Mouse (Mus musculus) leukemia stem cell, adult 10-12 weeks (primary cell): ENCODE results near the gene Hist1h4k. TPM values are rescaled to one million over a fixed set of nuclear protein-coding genes. Genes with fewer than 3 reads are reported as not detected.

Source experiments
- polyA plus RNA-seq: library from polyadenylated mRNA; stranded (reverse); fragments of >175 nt; gene quantifications from 2 replicates; pipeline ENCODE4 v1.2.3, GENCODE M21; 2012; ENCODE audit warnings: low replicate concordance

The Hist1h4k gene
- polyA plus RNA-seq: 44.9 and 90.4 TPM in 2 replicates

DNA sequence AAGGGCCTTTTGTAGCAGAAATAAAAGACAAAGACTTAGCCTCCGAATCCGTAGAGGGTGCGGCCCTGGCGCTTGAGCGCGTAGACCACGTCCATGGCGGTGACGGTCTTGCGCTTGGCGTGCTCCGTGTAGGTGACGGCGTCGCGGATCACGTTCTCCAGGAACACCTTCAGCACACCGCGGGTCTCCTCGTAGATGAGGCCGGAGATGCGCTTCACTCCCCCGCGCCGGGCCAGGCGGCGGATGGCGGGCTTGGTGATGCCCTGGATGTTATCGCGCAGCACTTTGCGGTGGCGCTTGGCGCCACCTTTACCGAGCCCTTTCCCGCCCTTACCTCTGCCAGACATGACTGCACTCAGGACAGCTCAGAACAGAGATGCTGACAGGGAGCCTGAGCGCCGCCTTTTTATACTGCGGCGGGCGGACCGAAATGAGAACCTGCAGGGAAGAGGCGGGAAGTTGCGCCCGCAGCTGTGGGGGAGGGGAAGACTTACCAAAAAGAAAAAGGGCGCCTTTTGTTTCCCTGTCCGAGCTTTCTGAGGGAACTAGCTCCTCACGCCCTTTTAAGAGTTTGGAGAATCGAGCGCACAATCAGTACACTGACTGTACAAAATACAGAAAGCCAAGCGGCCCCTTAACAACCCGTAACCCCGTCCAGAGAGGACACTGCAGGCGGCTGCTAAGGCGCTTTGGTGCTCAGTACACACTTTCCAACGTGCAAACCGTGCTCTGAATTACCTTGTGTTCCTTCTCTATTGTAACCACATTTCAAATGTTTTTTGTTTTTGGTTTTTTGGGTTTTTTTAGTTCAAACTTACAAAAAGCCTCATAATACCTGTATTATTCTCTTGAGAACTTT, at the start of gene Hist1h4k:
Gene Hist1h4k, minus strand, starts transcription at position 347 of the 859 bp plus-strand sequence.

DNA sequence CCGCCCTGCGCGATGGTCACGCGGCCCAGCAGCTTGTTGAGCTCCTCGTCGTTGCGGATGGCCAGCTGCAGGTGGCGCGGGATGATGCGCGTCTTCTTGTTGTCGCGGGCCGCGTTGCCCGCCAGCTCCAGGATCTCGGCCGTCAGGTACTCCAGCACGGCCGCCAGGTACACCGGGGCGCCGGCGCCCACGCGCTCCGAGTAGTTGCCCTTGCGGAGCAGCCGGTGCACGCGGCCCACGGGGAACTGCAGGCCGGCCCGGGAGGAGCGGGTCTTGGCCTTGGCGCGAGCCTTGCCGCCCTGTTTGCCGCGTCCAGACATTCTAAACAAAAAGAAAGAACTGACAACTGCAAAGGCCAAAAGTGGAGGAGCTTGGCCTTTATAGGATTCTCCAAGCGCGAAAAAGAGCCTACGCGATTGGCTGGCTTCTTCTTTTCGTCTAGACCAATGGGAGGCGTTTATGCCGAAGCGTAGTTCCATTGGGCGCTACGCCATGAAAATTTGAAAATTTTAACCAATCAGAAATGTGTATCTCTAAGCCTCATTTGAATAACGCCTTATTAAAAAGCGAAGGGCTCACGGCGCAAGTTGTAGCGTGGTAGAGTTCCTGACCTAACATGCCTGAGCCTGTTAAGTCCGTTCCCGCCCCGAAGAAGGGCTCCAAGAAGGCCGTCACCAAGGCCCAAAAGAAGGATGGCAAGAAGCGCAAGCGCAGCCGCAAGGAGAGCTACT, 36.8 kb upstream of the Hist1h4k start, which contains the start of the genes Hist1h2an and Hist1h2bp:
Gene Hist1h2an, minus strand, starts transcription at position 320 of the 731 bp plus-strand sequence.
Gene Hist1h2bp, plus strand, starts transcription at position 563 of the 731 bp plus-strand sequence.

DNA sequence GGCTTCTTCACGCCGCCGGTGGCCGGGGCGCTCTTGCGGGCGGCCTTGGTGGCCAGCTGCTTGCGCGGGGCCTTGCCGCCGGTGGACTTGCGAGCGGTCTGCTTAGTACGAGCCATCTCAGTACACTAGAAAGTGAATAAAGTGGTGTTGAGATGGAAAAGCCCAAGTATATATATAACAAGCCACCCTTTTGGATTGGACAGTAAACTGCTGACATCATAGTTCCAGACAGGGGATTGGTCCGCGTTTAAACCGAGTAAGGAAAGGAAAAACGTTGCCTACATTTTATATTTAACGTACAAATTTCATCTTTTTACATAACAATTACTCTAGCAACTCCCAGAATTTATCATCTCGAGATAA, 32.9 kb upstream of the Hist1h4k start, which contains the start of gene Hist1h3i:
Gene Hist1h3i, minus strand, starts transcription at position 116 of the 363 bp plus-strand sequence.

DNA sequence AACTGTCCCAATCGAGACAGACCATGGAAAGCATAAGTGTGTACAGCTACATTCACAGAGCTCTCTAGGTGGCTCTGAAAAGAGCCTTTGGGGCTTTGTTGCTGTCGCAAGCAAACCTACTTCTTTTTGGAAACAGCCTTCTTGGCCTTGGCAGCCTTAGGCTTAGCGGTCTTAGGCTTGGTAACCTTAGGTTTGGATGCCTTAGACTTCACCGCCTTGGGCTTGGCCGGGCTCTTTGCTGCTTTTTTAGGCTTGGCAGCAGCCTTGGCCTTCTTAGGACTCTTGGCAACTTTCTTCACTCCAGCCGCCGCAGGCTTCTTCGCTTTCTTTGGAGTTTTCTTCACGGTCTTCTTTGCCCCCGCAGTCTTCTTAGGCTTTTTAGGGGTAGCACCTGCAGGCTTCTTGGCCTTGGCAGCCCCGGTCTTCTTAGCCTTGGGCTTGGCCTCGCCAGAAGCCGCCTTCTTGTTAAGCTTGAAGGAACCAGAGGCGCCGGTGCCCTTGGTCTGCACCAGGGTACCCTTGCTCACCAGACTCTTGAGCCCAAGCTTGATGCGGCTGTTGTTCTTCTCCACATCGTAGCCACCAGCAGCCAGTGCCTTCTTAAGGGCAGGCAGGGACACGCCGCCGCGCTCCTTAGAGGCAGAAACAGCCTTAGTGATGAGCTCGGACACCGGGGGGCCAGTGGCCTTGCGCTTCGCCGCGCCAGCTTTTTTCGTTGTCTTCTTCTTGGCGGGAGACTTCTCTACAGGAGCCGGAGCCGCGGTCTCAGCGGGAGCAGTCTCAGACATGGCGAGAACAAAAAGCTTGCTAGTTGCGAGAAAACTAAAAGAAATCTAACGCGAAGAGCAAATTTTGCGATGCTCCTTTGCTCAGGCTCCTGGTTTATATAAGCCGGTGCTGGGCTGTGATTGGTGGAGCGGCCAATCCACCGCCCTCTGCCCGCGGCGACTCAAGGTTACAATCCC, 29.7 kb upstream of the Hist1h4k start, which contains the start of gene Hist1h1b:
Gene Hist1h1b, minus strand, starts transcription at position 859 of the 965 bp plus-strand sequence.

DNA sequence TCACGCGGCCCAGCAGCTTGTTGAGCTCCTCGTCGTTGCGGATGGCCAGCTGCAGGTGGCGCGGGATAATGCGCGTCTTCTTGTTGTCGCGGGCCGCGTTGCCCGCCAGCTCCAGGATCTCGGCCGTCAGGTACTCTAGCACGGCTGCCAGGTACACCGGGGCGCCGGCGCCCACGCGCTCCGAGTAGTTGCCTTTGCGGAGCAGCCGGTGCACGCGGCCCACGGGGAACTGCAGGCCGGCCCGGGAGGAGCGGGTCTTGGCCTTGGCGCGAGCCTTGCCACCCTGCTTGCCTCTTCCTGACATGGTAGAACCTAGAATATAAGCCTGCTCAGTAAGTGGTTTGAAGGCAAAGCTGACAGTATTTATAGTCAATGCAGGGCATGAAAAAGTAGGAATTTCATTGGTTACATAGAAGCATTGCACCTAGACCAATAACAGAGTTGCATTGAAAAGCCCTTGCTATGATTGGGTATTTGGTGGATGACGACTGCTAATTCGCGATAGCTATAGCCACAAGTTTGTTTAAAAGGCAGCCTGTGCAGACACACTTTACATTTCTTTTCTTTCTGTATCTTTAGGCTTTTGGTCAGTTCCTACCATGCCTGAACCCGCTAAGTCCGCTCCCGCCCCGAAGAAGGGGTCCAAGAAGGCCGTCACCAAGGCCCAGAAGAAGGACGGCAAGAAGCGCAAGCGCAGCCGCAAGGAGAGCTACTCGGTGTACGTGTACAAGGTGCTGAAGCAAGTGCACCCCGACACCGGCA, 3.4 kb upstream of the Hist1h4k start, which contains the start of the genes Hist1h2ak and Hist1h2bn:
Gene Hist1h2ak, minus strand, starts transcription at position 304 of the 762 bp plus-strand sequence.
Gene Hist1h2bn, plus strand, starts transcription at position 600 of the 762 bp plus-strand sequence.

DNA sequence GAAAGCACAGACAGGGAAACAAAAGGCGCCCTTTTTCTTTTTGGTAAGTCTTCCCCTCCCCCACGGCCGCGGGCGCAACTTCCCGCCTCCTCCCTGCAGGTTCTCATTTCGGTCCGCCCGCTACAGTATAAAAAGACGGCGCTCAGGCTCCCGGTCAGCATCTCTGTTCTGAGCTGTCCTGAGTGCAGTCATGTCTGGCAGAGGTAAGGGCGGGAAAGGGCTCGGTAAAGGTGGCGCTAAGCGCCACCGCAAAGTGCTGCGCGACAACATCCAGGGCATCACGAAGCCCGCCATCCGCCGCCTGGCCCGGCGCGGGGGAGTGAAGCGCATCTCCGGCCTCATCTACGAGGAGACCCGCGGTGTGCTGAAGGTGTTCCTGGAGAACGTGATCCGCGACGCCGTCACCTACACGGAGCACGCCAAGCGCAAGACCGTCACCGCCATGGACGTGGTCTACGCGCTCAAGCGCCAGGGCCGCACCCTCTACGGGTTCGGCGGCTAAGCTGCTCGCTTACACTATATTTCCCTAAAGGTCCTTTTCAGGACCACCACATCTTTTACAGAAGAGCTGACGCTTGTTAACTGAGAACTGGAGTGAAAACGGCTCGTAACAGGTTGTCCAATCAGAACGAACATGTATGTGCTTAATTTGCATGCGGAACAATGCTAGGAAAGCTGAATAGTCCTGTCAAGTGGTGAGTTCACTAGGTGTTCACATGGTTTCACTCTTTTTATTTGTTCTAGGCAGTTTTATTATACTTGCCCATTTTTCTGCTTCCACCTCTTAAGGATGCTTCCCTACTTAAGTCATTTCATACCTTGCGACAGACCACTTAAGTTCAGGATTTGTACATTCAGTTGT, 15.2 kb downstream of the Hist1h4k start, which contains the start of gene Hist1h4j:
Gene Hist1h4j, plus strand, starts transcription at position 159 of the 862 bp plus-strand sequence.

GRCm38 (mm10) chr13:21721757-21722372, 28.4 kb downstream of the Hist1h4k start, which contains the start of gene Hist1h2bm:
Hist1h2bm (plus strand) TSS chr13:21722044.

GRCm38 (mm10) chr13:21717397-21718357, 32.6 kb downstream of the Hist1h4k start, which contains the start of gene Hist1h3h:
Hist1h3h (plus strand) TSS chr13:21717659.

DNA sequence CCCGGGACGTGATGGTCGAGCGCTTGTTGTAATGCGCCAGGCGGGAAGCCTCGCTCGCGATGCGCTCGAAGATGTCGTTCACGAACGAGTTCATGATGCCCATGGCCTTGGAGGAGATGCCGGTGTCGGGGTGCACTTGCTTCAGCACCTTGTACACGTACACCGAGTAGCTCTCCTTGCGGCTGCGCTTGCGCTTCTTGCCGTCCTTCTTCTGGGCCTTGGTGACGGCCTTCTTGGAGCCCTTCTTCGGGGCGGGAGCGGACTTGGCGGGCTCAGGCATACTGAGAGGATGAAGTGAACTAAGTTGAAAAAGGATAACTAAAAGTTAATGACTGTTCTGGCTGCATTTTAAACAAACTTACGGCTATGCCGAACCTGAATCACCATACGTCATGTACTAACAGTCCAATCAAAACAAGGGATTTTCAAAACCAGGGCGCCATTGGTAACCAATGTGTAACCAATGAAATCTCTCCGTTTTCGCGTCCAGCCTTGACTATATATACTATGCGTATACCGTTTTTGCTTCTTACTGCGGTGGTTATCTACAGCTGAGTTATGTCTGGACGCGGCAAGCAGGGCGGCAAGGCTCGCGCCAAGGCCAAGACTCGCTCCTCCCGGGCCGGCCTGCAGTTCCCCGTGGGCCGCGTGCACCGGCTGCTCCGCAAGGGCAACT, 34.3 kb downstream of the Hist1h4k start, which contains the start of the genes Hist1h2bl and Hist1h2ai:
Gene Hist1h2bl, minus strand, starts transcription at position 280 of the 676 bp plus-strand sequence.
Gene Hist1h2ai, plus strand, starts transcription at position 559 of the 676 bp plus-strand sequence.

Other genes starting within 250 kb of the Hist1h4k start
- gene Gm11273, start 249.1 kb downstream of the Hist1h4k start, polyA plus RNA-seq: 8.3 and 12.1 TPM in 2 replicates
- 0.74 and 1.9 TPM in 2 replicates for gene Zkscan8, start 219.4 kb downstream of the Hist1h4k start, polyA plus RNA-seq
- not detected in 2 replicates for gene Olfr1366, start 207.7 kb downstream of the Hist1h4k start, polyA plus RNA-seq
- not detected in 2 replicates for gene Olfr1535, start 190.6 kb downstream of the Hist1h4k start, polyA plus RNA-seq
- not detected in 2 replicates for gene Olfr1364, start 168.7 kb downstream of the Hist1h4k start, polyA plus RNA-seq
- not detected in 2 replicates for gene Olfr1362, start 136.5 kb downstream of the Hist1h4k start, polyA plus RNA-seq
- gene Olfr11, start 108.0 kb downstream of the Hist1h4k start, polyA plus RNA-seq: not detected in 2 replicates
- gene Olfr1361, start 87.1 kb downstream of the Hist1h4k start, polyA plus RNA-seq: not detected in 2 replicates
- not detected in 2 replicates for gene Olfr1360, start 73.1 kb downstream of the Hist1h4k start, polyA plus RNA-seq
- not detected in 2 replicates for gene Olfr1359, start 52.4 kb downstream of the Hist1h4k start, polyA plus RNA-seq
- gene Hist1h2bl, start 34.4 kb downstream of the Hist1h4k start, polyA plus RNA-seq: 5.9 and 13.2 TPM in 2 replicates
- 24.1 and 37.8 TPM in 2 replicates for gene Hist1h2ai, start 34.1 kb downstream of the Hist1h4k start, polyA plus RNA-seq
- gene Hist1h3h, start 32.8 kb downstream of the Hist1h4k start, polyA plus RNA-seq: 93.1 and 144 TPM in 2 replicates
- gene Hist1h2bm, start 28.5 kb downstream of the Hist1h4k start, polyA plus RNA-seq: 3.5 and 3.9 TPM in 2 replicates
- 6.0 and 8.5 TPM in 2 replicates for gene Hist1h4j, start 15.4 kb downstream of the Hist1h4k start, polyA plus RNA-seq
- 161 and 169 TPM in 2 replicates for gene Hist1h2ak, start 3.3 kb upstream of the Hist1h4k start, polyA plus RNA-seq
- 5.3 and 11.0 TPM in 2 replicates for gene Hist1h2bn, start 3.6 kb upstream of the Hist1h4k start, polyA plus RNA-seq
- 3.5 and 3.7 TPM in 2 replicates for gene Hist1h1b, start 30.1 kb upstream of the Hist1h4k start, polyA plus RNA-seq
- 8.4 and 51.9 TPM in 2 replicates for gene Hist1h3i, start 32.9 kb upstream of the Hist1h4k start, polyA plus RNA-seq
- 52.7 and 74.5 TPM in 2 replicates for gene Hist1h2an, start 36.7 kb upstream of the Hist1h4k start, polyA plus RNA-seq
- 3.2 and 6.2 TPM in 2 replicates for gene Hist1h2bp, start 37.0 kb upstream of the Hist1h4k start, polyA plus RNA-seq
- gene Hist1h2bq, start 59.7 kb upstream of the Hist1h4k start, polyA plus RNA-seq: 6.5 and 15.6 TPM in 2 replicates
- gene Hist1h2ao, start 60.0 kb upstream of the Hist1h4k start, polyA plus RNA-seq: 23,509 and 33,455 TPM in 2 replicates
- gene Hist1h4m, start 61.2 kb upstream of the Hist1h4k start, polyA plus RNA-seq: 65.5 and 70.3 TPM in 2 replicates
- 2.9 and 3.1 TPM in 2 replicates for gene Hist1h4n, start 81.7 kb upstream of the Hist1h4k start, polyA plus RNA-seq
- gene Hist1h2ap, start 83.0 kb upstream of the Hist1h4k start, polyA plus RNA-seq: 6,280 and 19,065 TPM in 2 replicates
- gene Hist1h2br, start 83.2 kb upstream of the Hist1h4k start, polyA plus RNA-seq: 6.3 and 15.4 TPM in 2 replicates
- gene Zfp184, start 194.6 kb upstream of the Hist1h4k start, polyA plus RNA-seq: not detected in 2 replicates
- not detected in 2 replicates for gene Pom121l2, start 230.7 kb upstream of the Hist1h4k start, polyA plus RNA-seq